Mouse (Mus musculus): ENCODE measurements around the gene Me3. TPM values are rescaled to one million over a fixed set of nuclear protein-coding genes. Genes with fewer than 3 reads are reported as not detected.

Me3 gene
- 12.6 and 15.2 TPM in 2 replicates for polyA plus RNA-seq (2012; rRNA removed)

DNA sequence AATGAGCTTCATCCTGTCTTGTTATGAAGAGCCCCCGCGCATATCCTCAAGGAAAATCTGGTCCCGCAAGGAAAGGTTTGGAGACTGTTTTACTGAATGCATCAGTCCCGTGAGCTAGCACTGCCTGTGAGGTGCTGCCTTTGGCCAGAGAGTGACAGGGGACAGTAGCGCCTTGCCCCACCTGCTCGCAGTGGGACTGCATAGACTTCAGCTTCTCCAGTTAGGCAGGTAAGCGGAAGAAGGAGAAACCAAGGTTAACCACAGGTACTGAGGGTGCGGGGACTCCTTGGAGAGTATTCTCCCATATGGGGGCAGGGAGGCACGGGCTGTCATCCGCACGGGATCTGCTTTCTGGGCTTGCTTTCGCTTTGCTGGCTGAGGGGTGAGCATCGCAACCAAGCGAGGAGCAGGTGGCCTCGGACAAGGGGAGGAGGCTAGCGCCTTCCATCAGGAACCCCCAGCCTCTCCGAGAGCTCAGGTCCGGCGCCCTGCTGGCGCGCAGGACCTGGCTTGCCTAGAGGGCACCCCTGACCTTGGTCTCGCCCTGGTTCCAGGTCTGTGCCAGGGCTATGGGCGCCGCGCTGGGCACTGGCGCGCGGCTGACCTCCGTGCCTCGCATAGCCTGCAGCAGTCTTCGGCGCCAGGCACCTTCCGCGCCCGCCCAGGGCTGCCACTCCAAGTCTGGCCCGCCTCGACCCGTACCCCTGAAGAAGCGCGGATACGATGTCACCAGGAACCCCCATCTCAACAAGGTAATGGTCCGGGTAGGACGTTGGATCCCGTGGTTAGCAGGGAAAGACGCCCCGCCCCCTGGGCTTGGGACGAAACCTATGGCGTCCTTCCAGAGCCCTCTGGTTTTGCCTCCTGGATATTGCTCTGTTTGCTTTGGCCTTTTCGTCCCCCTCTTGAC, at the start of gene Me3:
Gene Me3 (plus strand): TSS at position 51 of the 910 bp plus-strand sequence.
- peak; percentile 53 for DNase-seq (ENCODE audit: low spot score)

DNA sequence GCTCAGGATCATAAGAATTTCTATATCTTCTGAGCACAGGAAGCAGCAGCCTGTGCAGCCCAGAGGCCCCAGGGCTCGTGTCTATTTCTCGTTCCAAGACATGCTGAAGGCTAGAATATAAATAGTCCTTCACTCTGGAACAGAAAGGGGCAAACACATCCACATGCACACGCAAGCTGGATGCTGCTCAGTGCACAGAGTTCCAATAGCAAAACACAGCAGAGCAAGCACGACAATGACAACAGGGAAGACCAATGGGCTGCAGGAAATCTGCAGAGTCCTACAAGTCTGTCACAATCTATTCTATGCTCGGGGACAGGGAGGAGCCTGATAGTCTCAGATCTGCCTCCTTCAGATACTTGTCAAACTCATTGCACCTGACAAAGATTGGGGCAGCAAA, 42.2 kb upstream of the Me3 start:
- DNase-seq (ENCODE audit: low spot score) = no peak

DNA sequence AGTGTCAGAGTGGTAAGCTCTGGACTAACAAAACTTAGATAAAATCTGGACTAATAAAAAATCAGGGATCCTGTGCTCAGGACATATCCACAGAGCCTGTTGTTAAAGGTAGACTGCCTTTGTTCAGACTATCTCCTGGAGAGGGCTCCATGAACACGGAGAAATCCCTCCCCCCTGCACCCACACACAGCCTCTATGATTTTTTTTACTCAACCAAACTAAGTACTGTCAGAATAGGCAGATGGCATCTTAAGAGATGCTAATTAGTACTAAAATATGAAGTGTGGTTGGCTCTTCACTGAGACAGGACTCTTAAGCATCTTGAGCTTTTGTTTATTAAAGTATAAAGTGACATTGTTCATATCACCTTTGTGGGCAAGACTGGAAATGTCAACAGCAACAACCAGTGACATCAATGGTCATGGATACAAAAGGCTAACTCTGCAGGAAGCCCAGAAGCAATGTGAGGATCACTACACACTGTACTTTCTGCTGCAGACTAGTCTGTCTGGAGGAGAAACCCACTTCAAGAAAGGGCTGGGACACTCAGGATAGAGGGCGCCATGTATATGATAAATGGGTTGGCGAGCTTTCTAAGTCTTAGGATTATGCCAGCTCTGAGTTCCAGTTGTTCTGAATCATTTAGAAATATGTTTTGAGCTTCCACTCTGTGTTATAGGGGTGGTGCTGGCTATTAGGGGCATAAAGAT, 41.5 kb upstream of the Me3 start:
- DNase-seq (ENCODE audit: low spot score) = no peak

DNA sequence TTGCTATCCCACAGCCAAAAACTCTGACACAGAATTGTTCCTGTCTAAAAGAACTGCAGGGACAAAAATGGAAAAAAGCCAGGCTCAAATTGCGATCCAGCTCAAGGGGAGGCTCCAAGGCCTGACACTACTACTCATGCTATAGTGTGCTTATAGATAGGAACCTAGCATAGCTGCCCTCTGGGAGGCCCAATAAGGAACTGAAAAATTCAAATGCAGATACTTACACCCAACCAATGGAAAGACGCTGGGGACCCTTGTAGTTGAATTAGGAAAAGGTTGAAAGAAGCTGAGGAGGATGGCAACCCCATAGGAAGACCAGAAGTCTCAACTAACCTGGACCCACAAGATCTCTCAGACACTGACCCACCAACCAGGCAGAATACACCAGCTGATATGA, 36.4 kb upstream of the Me3 start:
- DNase-seq (ENCODE audit: low spot score) = no peak

DNA sequence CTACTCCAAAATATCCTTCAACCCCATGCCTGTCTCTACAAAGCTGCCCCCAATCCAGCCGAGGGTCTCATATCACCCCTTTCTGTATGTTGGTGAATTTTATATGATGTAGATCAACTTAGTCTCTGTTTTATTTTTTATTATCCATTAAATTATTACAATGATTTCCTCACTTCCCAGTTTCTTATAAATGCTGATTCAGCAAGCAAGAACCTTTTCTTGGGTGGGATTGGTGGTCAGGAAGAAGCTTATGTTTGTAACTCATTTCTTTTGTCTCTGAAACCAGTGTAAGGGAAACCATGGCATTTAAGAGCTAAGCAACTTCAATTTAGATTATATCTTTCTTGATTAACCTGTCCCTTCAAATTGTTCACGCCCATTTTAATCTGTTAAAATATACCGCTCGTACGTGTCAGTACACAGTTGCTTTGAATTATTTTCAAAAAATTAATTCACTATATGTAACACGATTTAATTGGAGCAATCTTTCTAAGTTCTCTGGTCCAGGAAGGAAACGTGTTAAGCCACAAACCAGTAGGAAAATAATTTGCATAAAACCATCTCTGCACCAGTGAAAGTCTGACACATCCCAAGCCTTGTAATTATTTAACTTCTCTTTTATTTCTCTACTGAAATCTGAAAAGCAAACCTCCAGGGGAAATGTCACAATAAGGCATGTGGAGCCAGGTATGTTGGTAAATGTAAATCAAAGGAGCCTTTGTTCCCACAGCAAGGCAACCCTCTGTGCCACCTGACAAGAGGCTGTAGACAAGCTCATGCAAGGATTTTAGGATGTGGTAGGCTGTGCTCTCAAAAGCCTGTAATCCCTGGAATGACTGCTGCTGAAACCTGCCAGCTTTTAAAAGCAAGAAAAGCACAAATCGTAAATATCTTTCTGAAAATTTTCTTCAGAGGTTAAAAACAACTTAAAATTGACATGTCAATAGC, 26.3 kb upstream of the Me3 start:
- no peak for DNase-seq (ENCODE audit: low spot score)

DNA sequence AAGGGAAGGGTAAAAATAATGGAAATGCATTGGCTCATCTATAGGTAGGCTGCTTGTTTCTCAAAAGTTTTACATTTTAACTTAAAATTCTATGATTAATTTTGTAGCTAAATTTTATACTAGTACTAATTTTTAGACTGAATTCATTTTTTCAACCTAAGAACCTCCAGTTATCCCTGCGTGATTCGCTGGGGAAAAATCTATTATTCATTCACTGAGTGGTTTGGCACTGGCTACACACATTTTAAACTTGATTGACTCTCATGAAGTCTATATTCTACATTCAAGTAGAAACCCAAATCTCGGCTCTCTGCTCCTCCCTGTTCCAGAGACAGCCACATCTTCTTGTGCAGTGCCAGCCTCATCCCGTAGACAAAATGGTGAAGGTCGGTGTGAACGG, 24.9 kb upstream of the Me3 start:
- no peak for DNase-seq (ENCODE audit: low spot score)

DNA sequence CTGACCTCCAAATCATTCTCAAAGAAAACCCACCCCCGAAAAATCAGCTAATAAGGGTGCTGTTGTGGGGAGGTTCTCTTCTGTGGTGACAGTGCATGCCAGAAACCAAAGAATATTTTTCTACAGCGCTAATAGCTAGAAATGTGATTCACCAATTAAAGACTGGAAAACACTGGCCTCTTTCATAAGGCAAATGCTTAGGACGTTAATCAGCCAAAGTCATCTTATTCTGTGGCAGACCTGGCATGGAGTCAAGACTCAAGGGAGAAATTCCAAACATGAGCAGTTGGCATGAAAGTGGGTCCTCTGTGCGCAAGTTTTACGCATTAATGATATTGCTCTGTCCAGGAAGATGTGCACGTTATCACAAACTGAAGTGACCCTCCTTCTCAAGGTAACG, 21.0 kb upstream of the Me3 start:
- DNase-seq (ENCODE audit: low spot score) = no peak

DNA sequence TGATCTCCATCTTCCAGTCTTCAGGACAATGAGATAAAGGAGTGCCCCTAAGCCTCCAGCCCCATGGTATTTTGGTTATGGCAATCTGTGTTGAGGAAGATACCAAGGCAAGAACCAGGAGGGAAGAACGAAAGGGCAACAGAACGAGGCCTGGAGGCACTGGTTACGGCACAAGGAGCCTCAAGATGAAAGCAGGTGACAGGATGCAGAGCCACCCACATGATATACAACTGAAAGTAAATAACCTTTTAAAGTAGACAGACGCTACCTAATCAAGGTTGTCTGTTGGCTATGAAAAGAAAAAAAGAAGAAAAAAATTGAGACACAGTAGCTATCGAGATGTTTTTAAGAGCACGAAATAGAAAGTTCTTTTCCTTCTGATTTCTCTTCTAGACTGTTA, 16.0 kb upstream of the Me3 start:
- no peak for DNase-seq (ENCODE audit: low spot score)

DNA sequence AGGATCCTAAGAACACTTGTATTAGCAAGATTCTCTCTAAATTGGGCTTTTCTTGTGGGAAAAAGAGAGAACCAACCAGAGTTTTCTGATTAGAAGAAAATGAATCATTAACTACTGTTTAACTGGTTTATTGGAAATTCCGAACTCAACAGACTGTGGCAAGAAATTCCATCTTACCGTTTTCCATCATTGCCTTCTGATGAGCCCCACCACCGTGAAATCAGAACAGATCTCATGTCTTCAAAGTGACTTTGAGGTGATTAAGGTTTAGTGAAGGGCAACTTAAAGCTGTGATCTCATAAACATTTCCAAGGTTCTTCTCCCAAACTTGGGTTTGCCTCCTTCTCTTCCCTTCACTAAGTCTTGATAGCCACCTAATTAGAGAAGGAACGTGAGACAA, 8.9 kb upstream of the Me3 start:
- no peak for DNase-seq (ENCODE audit: low spot score)

DNA sequence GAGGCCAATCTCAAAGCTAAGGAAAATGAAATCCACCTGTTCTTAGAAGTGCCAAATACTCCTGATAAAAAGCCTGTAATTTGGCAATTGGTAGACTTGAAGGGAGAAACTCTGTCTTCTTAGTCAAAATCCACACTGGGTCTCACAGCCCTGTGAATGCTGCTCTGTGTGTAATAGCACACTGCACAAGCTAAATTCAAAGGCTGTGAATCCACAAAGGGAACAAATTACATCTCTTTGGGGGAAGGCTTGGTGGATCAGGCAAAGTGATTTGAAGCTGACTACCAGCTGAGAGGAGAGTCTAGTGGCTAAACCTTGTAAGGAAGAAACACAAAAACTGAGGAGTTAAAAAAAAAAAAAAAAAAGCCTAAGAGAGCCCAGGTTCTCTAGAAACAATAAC, 4.8 kb upstream of the Me3 start:
- no peak for DNase-seq (ENCODE audit: low spot score)

DNA sequence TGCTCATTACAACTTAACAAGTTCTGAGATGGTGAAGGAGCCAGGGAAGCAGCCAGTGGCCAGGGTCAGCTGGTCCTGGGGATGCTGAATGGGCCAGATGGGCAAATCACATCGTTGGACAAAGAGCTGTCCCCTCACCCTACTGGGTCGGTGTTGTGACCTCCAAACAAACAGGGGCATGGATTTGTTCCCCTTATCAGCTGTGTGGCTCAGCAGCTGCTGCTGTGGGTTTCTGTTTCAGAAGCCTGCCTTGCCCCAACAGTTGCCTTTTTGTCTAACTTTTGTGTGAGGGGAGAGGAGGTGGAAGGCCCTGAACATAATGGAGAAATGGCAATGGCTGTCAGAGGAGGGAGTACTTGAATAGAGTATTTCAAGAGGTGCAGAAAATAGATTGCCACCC, 4.2 kb upstream of the Me3 start:
- DNase-seq (ENCODE audit: low spot score) = no peak

DNA sequence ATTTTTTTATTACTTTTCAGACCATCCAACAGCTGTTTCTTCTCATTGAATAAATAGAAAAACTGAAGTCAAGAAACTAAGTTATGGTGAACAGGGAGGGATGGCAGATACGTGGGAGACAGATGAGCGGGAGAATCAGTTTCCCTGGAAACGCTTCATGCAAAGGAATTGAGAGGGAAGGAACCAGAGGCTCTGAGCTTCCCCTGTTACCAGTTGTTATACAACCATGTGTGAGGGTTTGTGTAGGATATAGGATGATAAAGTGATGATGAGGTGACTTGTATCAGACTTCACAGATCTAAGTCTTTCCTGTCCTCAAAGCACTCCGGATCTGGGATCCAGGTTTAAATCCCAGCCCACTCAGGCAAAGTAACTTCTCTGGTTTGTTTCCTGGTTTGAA, 3.2 kb upstream of the Me3 start:
- DNase-seq (ENCODE audit: low spot score) = no peak

DNA sequence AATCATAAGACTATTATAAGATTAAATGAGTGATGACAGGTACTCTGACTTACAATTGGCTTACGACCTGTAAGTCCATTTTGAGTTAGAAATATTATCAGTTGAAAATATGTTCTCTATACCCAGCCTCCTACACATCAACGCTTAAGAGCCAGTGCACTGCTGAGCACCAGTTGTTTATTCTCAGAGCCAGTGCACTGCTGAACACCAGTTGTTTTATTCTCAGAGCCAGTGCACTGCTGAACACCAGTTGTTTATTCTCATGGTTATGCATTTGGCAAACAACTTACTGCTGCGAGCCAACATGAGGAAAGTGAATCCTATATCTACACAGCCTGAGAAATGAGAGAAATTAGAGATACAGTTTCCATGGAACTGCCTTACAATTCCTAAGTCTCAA, 2.3 kb upstream of the Me3 start:
- DNase-seq (ENCODE audit: low spot score) = no peak

DNA sequence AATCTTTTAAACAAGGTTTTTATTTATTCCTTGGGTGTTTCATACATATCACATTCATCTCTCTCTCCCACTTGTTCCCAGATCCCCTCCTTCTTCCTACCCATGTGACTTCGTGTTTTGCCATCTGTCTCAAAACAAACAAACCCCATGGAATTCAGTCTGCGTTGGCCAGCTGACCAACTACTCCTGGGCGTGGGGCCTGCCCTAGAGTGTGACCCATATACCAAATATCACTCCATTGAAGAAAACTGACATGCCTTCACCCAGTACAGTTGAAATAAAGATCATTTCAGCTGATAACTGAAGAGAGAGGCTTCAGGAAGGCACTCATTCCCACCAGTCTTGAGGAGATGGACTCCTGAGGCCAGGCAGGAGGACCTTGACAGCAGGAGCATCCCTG, 1.4 kb upstream of the Me3 start:
- DNase-seq (ENCODE audit: low spot score) = no peak

DNA sequence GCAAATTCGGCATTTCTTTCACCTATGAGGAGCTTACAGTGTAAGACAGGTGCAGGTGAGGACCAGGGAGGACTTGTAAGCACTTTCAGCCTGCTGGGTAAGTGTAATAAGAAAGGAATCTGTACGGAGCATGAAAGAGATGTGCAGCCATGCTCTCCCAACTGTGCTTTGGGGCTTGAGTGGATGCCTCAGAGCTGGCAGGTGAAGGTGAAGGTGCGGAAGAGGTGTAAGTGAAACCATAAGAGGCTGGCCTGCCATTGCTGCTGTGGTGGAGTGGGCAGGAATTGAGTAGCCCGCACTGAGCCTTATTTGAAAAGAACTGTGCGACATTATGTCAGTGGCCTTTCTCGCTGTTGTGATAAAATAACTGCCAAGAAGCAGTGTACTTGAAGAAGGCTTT, 8.3 kb downstream of the Me3 start:
- no peak for DNase-seq (ENCODE audit: low spot score)

DNA sequence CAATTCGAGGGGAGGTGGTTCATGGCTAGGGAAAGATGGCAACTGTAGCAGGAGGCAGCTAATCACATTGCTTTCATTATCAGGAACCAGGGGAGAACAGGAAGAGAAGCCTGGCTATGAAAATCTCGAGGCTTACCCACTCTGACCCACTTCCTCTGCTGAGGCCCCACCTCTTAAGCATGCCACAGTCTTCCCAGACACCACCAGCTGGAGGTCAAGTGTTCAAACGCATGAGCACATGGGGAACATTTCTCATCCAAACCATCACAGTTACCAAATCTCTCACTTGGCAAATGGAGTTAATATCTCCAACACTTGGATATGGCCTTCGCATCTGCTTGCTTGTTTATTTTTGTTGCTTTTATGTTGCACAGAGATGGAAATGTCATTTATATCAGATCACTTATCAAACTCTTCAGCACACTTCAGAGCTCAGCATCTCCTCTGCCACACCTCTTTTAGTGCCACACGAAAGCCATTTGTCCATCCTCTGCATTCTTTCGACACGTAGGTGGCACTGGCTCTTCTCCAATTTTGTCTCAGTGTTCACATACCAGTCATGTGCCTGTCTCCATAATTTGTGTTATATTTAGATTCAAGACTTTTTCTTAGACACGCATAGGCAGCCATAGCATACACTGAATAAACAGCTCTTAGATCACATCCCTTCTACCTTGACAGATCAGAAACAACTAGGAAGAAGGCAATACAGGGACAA, 8.9 kb downstream of the Me3 start:
- no peak for DNase-seq (ENCODE audit: low spot score)

DNA sequence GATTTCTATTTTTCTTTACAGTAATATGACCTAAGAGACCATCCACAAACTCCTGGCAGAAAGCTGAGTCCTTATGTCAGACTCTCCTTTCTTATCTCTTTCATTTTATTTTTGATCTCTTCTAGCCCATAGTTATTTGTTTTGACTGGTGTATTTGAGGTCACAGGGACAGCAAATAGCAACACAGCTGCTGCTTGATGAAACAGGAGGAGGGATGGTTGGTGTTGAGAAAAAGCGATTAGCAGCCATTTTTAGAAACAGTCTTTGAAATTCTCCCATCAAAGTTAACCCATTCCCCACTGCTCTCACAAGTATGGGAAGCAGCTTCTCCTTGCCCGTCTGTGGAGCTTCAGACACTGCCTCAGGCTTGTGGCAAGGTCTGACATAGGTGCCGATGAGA, 12.8 kb downstream of the Me3 start:
- no peak for DNase-seq (ENCODE audit: low spot score)

DNA sequence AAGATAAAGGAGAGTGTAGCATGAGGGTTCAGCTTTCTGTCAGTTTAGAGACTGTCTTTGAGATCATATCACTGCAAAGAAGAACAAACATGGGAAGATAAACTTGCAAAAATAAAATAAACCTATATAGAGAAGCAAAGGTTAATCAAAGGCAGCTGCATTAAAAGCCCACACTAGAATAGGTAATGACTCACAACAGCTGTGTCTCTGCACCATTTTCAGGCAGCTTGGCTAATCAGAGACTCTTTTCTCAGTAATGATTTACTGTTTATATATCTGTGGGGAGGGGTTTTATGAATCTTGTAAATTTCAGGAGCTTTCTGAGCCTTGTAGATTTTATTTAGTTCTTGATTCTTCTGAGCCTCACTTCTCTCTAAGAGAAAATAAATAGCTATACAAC, 15.7 kb downstream of the Me3 start:
- DNase-seq (ENCODE audit: low spot score) = no peak

DNA sequence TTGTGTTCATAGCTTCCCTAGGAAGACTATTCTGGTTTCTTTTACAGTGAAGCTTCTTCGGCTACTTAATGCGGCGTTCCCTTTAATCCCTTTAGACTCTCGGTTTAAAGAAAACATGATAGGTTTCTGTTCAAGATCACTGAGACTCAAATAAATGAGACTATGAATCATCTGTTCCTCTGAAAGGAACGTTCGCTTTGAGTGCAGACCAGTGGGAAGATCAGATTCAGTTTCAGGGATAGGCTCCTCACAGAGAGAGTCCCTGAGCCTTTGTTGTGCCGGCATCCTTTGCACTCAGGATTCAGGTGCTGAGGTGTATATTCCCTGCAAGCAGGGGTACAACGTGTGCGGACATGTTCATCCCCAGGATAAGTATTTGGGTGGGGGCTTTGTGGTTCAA, 25.0 kb downstream of the Me3 start:
- no peak for DNase-seq (ENCODE audit: low spot score)

DNA sequence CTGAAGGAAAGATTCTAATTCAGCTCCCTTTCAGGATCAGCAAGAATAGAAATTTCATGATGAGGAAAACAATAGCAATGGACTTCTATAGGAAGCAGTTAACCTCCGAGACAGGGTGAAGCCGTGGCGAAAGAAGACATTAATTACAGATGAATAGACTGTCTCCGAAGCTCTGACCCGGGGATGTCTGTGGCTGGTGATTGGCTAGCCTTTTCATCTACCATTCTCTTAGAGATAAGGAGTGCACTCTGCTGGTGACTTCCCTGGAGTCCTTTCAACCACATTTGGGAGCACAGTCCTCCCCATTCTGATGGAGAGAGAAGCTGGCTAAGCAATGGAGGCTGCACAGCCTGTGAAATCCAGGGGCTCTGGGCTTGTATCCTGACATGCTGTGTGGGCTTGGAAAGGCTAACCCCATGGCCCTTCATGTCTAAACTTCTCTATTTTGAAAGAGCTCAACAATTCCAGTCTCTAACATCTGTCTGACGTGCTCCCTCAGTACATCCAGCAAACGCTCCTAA, 25.6 kb downstream of the Me3 start:
- no peak for DNase-seq (ENCODE audit: low spot score)

DNA sequence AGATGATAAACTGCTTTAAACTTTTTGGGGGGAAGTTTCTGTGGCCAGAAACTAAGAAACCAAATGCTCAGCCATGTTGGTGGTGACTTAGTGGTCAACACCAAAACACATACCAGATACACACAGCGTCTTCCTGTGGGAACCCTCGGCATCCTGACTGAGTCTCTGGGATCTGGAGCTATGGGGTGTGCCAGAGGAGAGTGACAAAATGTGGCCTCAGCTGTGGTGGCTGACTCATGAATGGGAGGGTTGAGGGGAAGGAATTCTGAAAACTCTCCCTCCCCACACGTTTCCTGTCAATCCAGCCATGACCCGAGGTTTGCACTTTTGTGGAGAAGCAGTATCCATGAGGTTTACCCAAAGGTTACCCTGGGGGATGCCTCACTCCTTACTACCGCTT, 32.0 kb downstream of the Me3 start:
- DNase-seq (ENCODE audit: low spot score) = no peak
